In genomic region chr1:179545768-179546550, GRCm38 (mm10) we compare ENCODE assay signal across 8 mouse cellular contexts. TPM values are rescaled to one million over a fixed set of nuclear protein-coding genes. Genes with fewer than 3 reads are reported as not detected.
DNase-seq lines count a peak whose midpoint lies in the region; ATAC-seq lines count a peak whose summit lies in the region.
"Not testable (repeated sequence)": the region's sequence is repeated elsewhere in the genome, so short reads cannot be mapped to it uniquely, and the experiment has no call there.

TSS of gene Tfb2m (minus strand) at chr1:179546267.
TSS of gene Cnst (plus strand) at chr1:179546370.

- not testable (repeated sequence) for H3K27me3 ChIP-seq in intestine, embryonic 14.5 days (replicated peaks; ENCODE audit: control insufficient read depth, insufficient read depth, low read length)

- H3K9ac ChIP-seq in intestine, embryonic 14.5 days (ENCODE audit: low read length) = peak within 1 kb of the TSS; percentile 64

- H3K4me3 ChIP-seq in intestine, embryonic 14.5 days (ENCODE audit: low read depth, low read length) = peak within 1 kb of the TSS; percentile 69

- ATAC-seq in intestine, embryonic 14.5 days (replicated peaks; ENCODE audit: low FRiP score, low TSS enrichment, low read depth) = peak; percentile 100

- not testable (repeated sequence) for H3K36me3 ChIP-seq in intestine, embryonic 14.5 days (ENCODE audit: control insufficient read depth, insufficient read depth, low read length)

- peak; percentile 99 to 100 for DNase-seq in adrenal gland, adult (ENCODE audit: inconsistent age in 2 of 2, low spot score in 1 of 2)
- peak; percentile 98 for DNase-seq in embryo, embryonic 10.5 days (ENCODE audit: low spot score)
- peak; percentile 98 for DNase-seq in gastrocnemius, postnatal 25 days
- DNase-seq in intestine, embryonic 14.5 days (ENCODE audit: low spot score) = peak; percentile 99
- peak; percentile 97 to 98 for DNase-seq in left cerebral cortex, postnatal 14 days (ENCODE audit: low spot score in 2 of 2)
- peak; percentile 98 for DNase-seq in mesoderm, embryonic 11.5 days (ENCODE audit: low read depth, low spot score)
- DNase-seq in right cerebral cortex, postnatal 36 days (ENCODE audit: low spot score in 2 of 2) = peak; percentile 97 to 98
- peak; percentile 98 for DNase-seq in yolk sac, embryonic 10.5 days (ENCODE audit: low spot score)

- H3K9me3 ChIP-seq in intestine, embryonic 14.5 days (ENCODE audit: control insufficient read depth, low read length) = not testable (repeated sequence)

- H3K27ac ChIP-seq in intestine, embryonic 14.5 days (ENCODE audit: low read depth) = peak within 1 kb of the TSS; percentile 75

- peak within 1 kb of the TSS; percentile 91 for H3K4me2 ChIP-seq in intestine, embryonic 14.5 days (ENCODE audit: low read length)

- WGBS in intestine, embryonic 14.5 days = under 1% methylated on average over 69 of the region's 69 CpGs

- H3K4me1 ChIP-seq in intestine, embryonic 14.5 days (replicated peaks; ENCODE audit: control insufficient read depth, insufficient read depth, low read length) = peaks cover 19% of the 10 kb centered on the region

- intact Hi-C loops in left cerebral cortex, postnatal 14 days (cut with DNase I) = loop anchor here (5.0 kb wide), 1 partner anchor 46 kb away; no protein-coding TSS in a partner anchor

RNA-seq across cellular contexts. Expression of gene Tfb2m, which starts in this region (rescaled TPM):
- total RNA-seq in gastrocnemius, postnatal 25 days (2021) = 10 to 100 TPM; 31.0 to 36.5 TPM
- polyA plus RNA-seq in intestine, embryonic 14.5 days (2014; fragmentation: Nextera tagmentation; extraction: Ambion mirVana) = 26.4 and 29.5 TPM in 2 replicates
- total RNA-seq in left cerebral cortex, postnatal 14 days (2021) = 10 to 100 TPM; 22.3 to 27.0 TPM

RNA-seq across cellular contexts. Expression of gene Cnst, which starts in this region (rescaled TPM):
- total RNA-seq in gastrocnemius, postnatal 25 days (2021) = 10 to 100 TPM; 19.9 to 26.2 TPM
- 12.1 and 15.1 TPM in 2 replicates for polyA plus RNA-seq in intestine, embryonic 14.5 days (2014; fragmentation: Nextera tagmentation; extraction: Ambion mirVana)
- total RNA-seq in left cerebral cortex, postnatal 14 days (2021) = 10 to 100 TPM; 33.8 to 34.1 TPM

Comparison
In these comparisons a context has a peak if more than half of its experiments do, and no peak if none do; other contexts are left out.
1. Peak in every context shown above with its lines: DNase-seq, ATAC-seq, H3K4me3 ChIP-seq and H3K27ac ChIP-seq.